Mouse (Mus musculus) adrenal gland, adult 8-10 months (tissue): ENCODE measurements at regions not wholly inside any gene's neighbourhood (a gene's known extent, or its start where the extent isn't known, plus 50 kb on each side); places are given as distances from the start of the nearest gene placed in this dataset.

Experiments used
- DNase-seq: peaks from one replicate; pipeline ENCODE4 v3.0.0; 2022

- DNase-seq: no peak
Observed at GRCm38 (mm10) chr4:99348674-99349073, 53.0 kb downstream of the Gm12689 start.

GRCm38 (mm10) chr4:99353122-99353774 is 57.5 kb downstream of the Gm12689 start:
- no peak for DNase-seq

- no peak for DNase-seq
Observed at GRCm38 (mm10) chr4:99354241-99354640, 58.5 kb downstream of the Gm12689 start.

GRCm38 (mm10) chr4:99354835-99355234 is 59.1 kb downstream of the Gm12689 start:
- DNase-seq: no peak

- DNase-seq: no peak
Observed at GRCm38 (mm10) chr4:99368036-99368435, 72.3 kb downstream of the Gm12689 start.

- no peak for DNase-seq
Observed at GRCm38 (mm10) chr4:99371162-99371561, 75.5 kb downstream of the Gm12689 start.

GRCm38 (mm10) chr4:99376171-99376570 is 80.5 kb downstream of the Gm12689 start:
- no peak for DNase-seq

- no peak for DNase-seq
Observed at GRCm38 (mm10) chr4:99376911-99377310, 81.2 kb downstream of the Gm12689 start.

GRCm38 (mm10) chr4:99379983-99380382 is 84.3 kb downstream of the Gm12689 start:
- DNase-seq: no peak

- no peak for DNase-seq
Observed at GRCm38 (mm10) chr4:99385381-99385780, 89.7 kb downstream of the Gm12689 start.

GRCm38 (mm10) chr4:99389428-99389827 is 93.7 kb downstream of the Gm12689 start:
- no peak for DNase-seq

GRCm38 (mm10) chr4:99392986-99393385 is 97.3 kb downstream of the Gm12689 start:
- no peak for DNase-seq

- no peak for DNase-seq
Observed at GRCm38 (mm10) chr4:99394244-99394643, 98.5 kb downstream of the Gm12689 start.

GRCm38 (mm10) chr4:99407466-99407865 is 111.8 kb downstream of the Gm12689 start:
- no peak for DNase-seq

GRCm38 (mm10) chr4:99423449-99423848 is 127.7 kb downstream of the Gm12689 start:
- no peak for DNase-seq

GRCm38 (mm10) chr4:99445077-99445754 is 149.5 kb downstream of the Gm12689 start:
- DNase-seq: no peak

- DNase-seq: no peak
Observed at GRCm38 (mm10) chr4:99445755-99446128, 150.0 kb downstream of the Gm12689 start.

- no peak for DNase-seq
Observed at GRCm38 (mm10) chr4:99458984-99459383, 163.3 kb downstream of the Gm12689 start.

- peak; percentile 2 for DNase-seq
Observed at GRCm38 (mm10) chr4:99459436-99459835, 163.7 kb downstream of the Gm12689 start.

GRCm38 (mm10) chr4:99465493-99465892 is 169.8 kb downstream of the Gm12689 start:
- no peak for DNase-seq

GRCm38 (mm10) chr4:99475701-99476218 is 180.1 kb downstream of the Gm12689 start:
- no peak for DNase-seq

GRCm38 (mm10) chr4:99484271-99484670 is 171.8 kb upstream of the Foxd3 start:
- no peak for DNase-seq

- DNase-seq: no peak
Observed at GRCm38 (mm10) chr4:99491536-99492514, 164.3 kb upstream of the Foxd3 start.
